Mouse (Mus musculus) lung, postnatal 0 days (tissue): ENCODE results near the gene Tex33.

Source experiments
- CTCF ChIP-seq: IDR thresholded peaks from 2 replicates; pipeline ENCODE4 v1.5.1; 2016; ENCODE audit warnings: antibody characterized with exemption, mild to moderate bottlenecking
- EP300 ChIP-seq: IDR thresholded peaks from 2 replicates; pipeline ENCODE4 v1.6.1; 2016; ENCODE audit warnings: antibody characterized with exemption, mild to moderate bottlenecking, control low read depth

- TF ChIP-seq EP300 (no peak), CTCF (no peak)
These were observed 34.3 kb upstream of the Tex33 start for GRCm38 (mm10) chr15:78429871-78430622.
